Mouse (Mus musculus) left cerebral cortex, adult 11 months (tissue): ENCODE results near the gene Wfdc1.

Experiments
- DNase-seq: peaks from one replicate; pipeline ENCODE4 v3.0.0; 2022; ENCODE audit warnings: low spot score

Gene Wfdc1

GRCm38 (mm10) chr8:119666219-119666951 lies at the start of gene Wfdc1:
Gene Wfdc1, plus strand, starts transcription at chr8:119666365.
- no peak for DNase-seq

GRCm38 (mm10) chr8:119616811-119617210 lies 49.4 kb upstream of the Wfdc1 start:
- no peak for DNase-seq

GRCm38 (mm10) chr8:119617586-119617985 lies 48.6 kb upstream of the Wfdc1 start:
- DNase-seq: no peak

- no peak for DNase-seq
Measured at GRCm38 (mm10) chr8:119618887-119619286, 47.3 kb upstream of the Wfdc1 start.

GRCm38 (mm10) chr8:119620116-119620840 lies 45.9 kb upstream of the Wfdc1 start:
- DNase-seq: no peak

- no peak for DNase-seq
Measured at GRCm38 (mm10) chr8:119620848-119621465, 45.2 kb upstream of the Wfdc1 start.

GRCm38 (mm10) chr8:119622555-119622954 lies 43.6 kb upstream of the Wfdc1 start:
- no peak for DNase-seq

- DNase-seq: no peak
Measured at GRCm38 (mm10) chr8:119623061-119623460, 43.1 kb upstream of the Wfdc1 start.

GRCm38 (mm10) chr8:119623744-119624143 lies 42.4 kb upstream of the Wfdc1 start:
- no peak for DNase-seq

GRCm38 (mm10) chr8:119624916-119625315 lies 41.2 kb upstream of the Wfdc1 start:
- no peak for DNase-seq

- no peak for DNase-seq
Measured at GRCm38 (mm10) chr8:119625788-119626187, 40.4 kb upstream of the Wfdc1 start.

GRCm38 (mm10) chr8:119627199-119627598 lies 39.0 kb upstream of the Wfdc1 start:
- no peak for DNase-seq

- no peak for DNase-seq
Measured at GRCm38 (mm10) chr8:119627613-119628359, 38.4 kb upstream of the Wfdc1 start.

- DNase-seq: no peak
Measured at GRCm38 (mm10) chr8:119630841-119631240, 35.3 kb upstream of the Wfdc1 start.

GRCm38 (mm10) chr8:119632246-119632645 lies 33.9 kb upstream of the Wfdc1 start:
- DNase-seq: no peak

GRCm38 (mm10) chr8:119632909-119633308 lies 33.3 kb upstream of the Wfdc1 start:
- DNase-seq: no peak

- DNase-seq: no peak
Measured at GRCm38 (mm10) chr8:119634616-119635336, 31.4 kb upstream of the Wfdc1 start.

- no peak for DNase-seq
Measured at GRCm38 (mm10) chr8:119635378-119635777, 30.8 kb upstream of the Wfdc1 start, which contains the start of gene Kcng4. Gene Kcng4, minus strand, starts transcription at chr8:119635680.

GRCm38 (mm10) chr8:119635958-119636357 lies 30.2 kb upstream of the Wfdc1 start:
- no peak for DNase-seq

- DNase-seq: no peak
Measured at GRCm38 (mm10) chr8:119636766-119637165, 29.4 kb upstream of the Wfdc1 start.

- DNase-seq: no peak
Measured at GRCm38 (mm10) chr8:119637381-119637780, 28.8 kb upstream of the Wfdc1 start.

- DNase-seq: no peak
Measured at GRCm38 (mm10) chr8:119638261-119638660, 27.9 kb upstream of the Wfdc1 start.
